26 mouse cellular contexts compared by ENCODE assay signal in the genomic region with DNA sequence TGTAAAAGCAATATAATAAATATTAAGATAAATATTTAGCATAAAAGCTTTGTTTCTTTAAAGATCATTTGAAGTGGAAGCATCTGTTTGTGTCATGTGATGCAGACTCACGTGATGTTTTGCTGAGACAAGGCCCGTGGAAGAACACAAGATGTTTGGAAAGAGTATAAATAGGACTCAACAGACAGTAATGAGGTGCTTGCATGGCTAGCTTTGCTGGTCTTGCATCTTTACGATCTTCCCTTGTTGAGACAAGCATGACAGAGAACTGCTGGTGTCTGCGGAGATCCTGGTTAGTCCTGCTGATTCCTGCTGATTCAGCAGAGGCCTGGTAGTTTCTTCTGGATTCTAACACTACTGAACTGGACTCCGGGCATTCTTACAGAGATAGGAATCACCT.
A peak's percentile ranks its signal among the peaks of the same experiment; 100 is the strongest.
DNase-seq lines count a peak whose midpoint lies in the region; ATAC-seq and TF ChIP-seq lines count a peak whose summit lies in the region.
"Had no signal": no experiment of that assay in that cellular context is flagged by ENCODE, and none has a peak within 500 bp of the region (broad histone marks: within the 10 kb centered on the region; RNA-seq: fewer than 3 reads in every experiment).

No protein-coding gene starts in this region.

- no peak for TF ChIP-seq RAD21 in CH12.LX (IDR thresholded peaks at IDR 0.05; ENCODE audit: low read depth, low read length)

- intact Hi-C loops in left cerebral cortex, postnatal 36 days (cut with DNase I): no loop called here

- H3K79me3 ChIP-seq in C2C12 (ENCODE audit: low read depth): no peaks in the 10 kb centered on the region

- no peaks in the 10 kb centered on the region for H3K27me3 ChIP-seq in lung, embryonic 15.5 days
- H3K27me3 ChIP-seq in C2C12 (ENCODE audit: control insufficient read depth, insufficient read depth, insufficient read length) (no peaks in the 10 kb centered on the region), CH12.LX (replicated peaks) (no peaks in the 10 kb centered on the region)
- no peaks in the 10 kb centered on the region for H3K27me3 ChIP-seq in intestine, embryonic 16.5 days (replicated peaks; ENCODE audit: control insufficient read depth, insufficient read depth, low read length)
- H3K27me3 ChIP-seq: forebrain, embryonic 13.5 days; heart, embryonic 13.5 days had no signal

- H3K4me1 ChIP-seq in lung, embryonic 15.5 days: no peaks in the 10 kb centered on the region
- H3K4me1 ChIP-seq in CH12.LX (ENCODE audit: control insufficient read depth in 1 of 2, insufficient read depth in 2 of 2): peaks cover 0 to 12% of the 10 kb centered on the region in 2 experiments; a peak in 2 of 4 replicates
- H3K4me1 ChIP-seq in intestine, embryonic 16.5 days (ENCODE audit: control insufficient read depth, insufficient read depth, low read length): no peaks in the 10 kb centered on the region
- H3K4me1 ChIP-seq: heart, embryonic 10.5 days; heart, embryonic 13.5 days had no signal

- TF ChIP-seq CTCF in C2C12 (IDR thresholded peaks at IDR 0.05; ENCODE audit: control insufficient read depth, insufficient read depth, insufficient read length): no peak
- TF ChIP-seq CTCF in CH12.LX (conservative IDR thresholded peaks at IDR 0.05 in 1 of 2, IDR thresholded peaks at IDR 0.05 in 1 of 2; ENCODE audit: low read depth in 2 of 2, low read length in 2 of 2): no peak

- H3K36me3 ChIP-seq in lung, embryonic 15.5 days: no peaks in the 10 kb centered on the region
- H3K36me3 ChIP-seq in C2C12 (ENCODE audit: control insufficient read depth, insufficient read depth): no peaks in the 10 kb centered on the region
- H3K36me3 ChIP-seq in CH12.LX (replicated peaks in 1 of 2; ENCODE audit: control insufficient read depth in 1 of 2, insufficient read depth in 1 of 2, low read length in 1 of 2): no peaks in the 10 kb centered on the region
- H3K36me3 ChIP-seq in intestine, embryonic 16.5 days (ENCODE audit: control insufficient read depth, insufficient read depth, low read length): no peaks in the 10 kb centered on the region
- H3K36me3 ChIP-seq: forebrain, embryonic 10.5 days; heart, embryonic 10.5 days; heart, embryonic 13.5 days had no signal

- no peaks in the 10 kb centered on the region for H3K9me3 ChIP-seq in lung, embryonic 15.5 days
- H3K9me3 ChIP-seq in CH12.LX (replicated peaks; ENCODE audit: low read length): no peaks in the 10 kb centered on the region
- H3K9me3 ChIP-seq in intestine, embryonic 16.5 days (ENCODE audit: control insufficient read depth, low read length): no peaks in the 10 kb centered on the region
- H3K9me3 ChIP-seq: forebrain, embryonic 10.5 days; forebrain, embryonic 13.5 days; heart, embryonic 10.5 days; heart, embryonic 13.5 days had no signal

- WGBS in lung, embryonic 15.5 days: 52% methylated on average over 5 of the region's 5 CpGs
- 59% methylated on average over 5 of the region's 5 CpGs for WGBS in intestine, embryonic 16.5 days

- dilution Hi-C loops in CH12.LX (cut with MboI; ENCODE audit: extremely low pct_ligation_motif_present, extremely low pct_unique_long_range_greater_than_20kb, low sequenced_read_pairs): no loop called here

- in situ Hi-C loops in CH12.LX (cut with MboI; ENCODE audit: low pct_ligation_motif_present, low pct_unique_long_range_greater_than_20kb, low sequenced_read_pairs): no loop called here

- ATAC-seq in lung, embryonic 15.5 days (ENCODE audit: borderline replicate concordance, extremely low read depth, low FRiP score, low TSS enrichment): peak; percentile 27; the same call in 1 of the 2 replicates
- no peak for ATAC-seq in intestine, embryonic 16.5 days
- ATAC-seq: forebrain, embryonic 13.5 days; forebrain, embryonic 16.5 days had no signal

- no peak overlapping the region for H3K4me2 ChIP-seq in lung, embryonic 15.5 days
- H3K4me2 ChIP-seq in CH12.LX (ENCODE audit: insufficient read depth, low read depth, poor library complexity, severe bottlenecking): no peak overlapping the region
- no peak overlapping the region for H3K4me2 ChIP-seq in intestine, embryonic 16.5 days (ENCODE audit: low read depth, low read length)
- H3K4me2 ChIP-seq: forebrain, embryonic 13.5 days; heart, embryonic 13.5 days; hindbrain, embryonic 14.5 days had no signal

- H3K79me2 ChIP-seq in C2C12 (ENCODE audit: control insufficient read depth, insufficient read depth) (no peaks in the 10 kb centered on the region), CH12.LX (replicated peaks; ENCODE audit: control insufficient read depth, extremely low read depth, insufficient read depth, poor library complexity, severe bottlenecking) (no peaks in the 10 kb centered on the region)

- TF ChIP-seq POLR2A in CH12.LX (IDR thresholded peaks at IDR 0.05; ENCODE audit: low read depth, low read length): no peak

- H3K4me3 ChIP-seq in lung, embryonic 15.5 days: no peak overlapping the region
- H3K4me3 ChIP-seq in C2C12 (ENCODE audit: insufficient read depth, poor library complexity, severe bottlenecking) (no peak overlapping the region), CH12.LX (replicated peaks in 1 of 3; ENCODE audit: low read depth in 2 of 3, low read length in 2 of 3, poor library complexity in 1 of 3) (no peak overlapping the region)
- no peak overlapping the region for H3K4me3 ChIP-seq in intestine, embryonic 16.5 days (ENCODE audit: low read length)
- H3K4me3 ChIP-seq: forebrain, embryonic 10.5 days; forebrain, embryonic 13.5 days; heart, adult 2 months; heart, embryonic 10.5 days; heart, embryonic 13.5 days had no signal

- no peak overlapping the region for H3K9ac ChIP-seq in lung, embryonic 15.5 days
- H3K9ac ChIP-seq in CH12.LX (ENCODE audit: insufficient read depth, low read depth): no peak overlapping the region
- no peak overlapping the region for H3K9ac ChIP-seq in intestine, embryonic 16.5 days (ENCODE audit: low read depth, low read length)
- H3K9ac ChIP-seq: forebrain, embryonic 13.5 days; heart, embryonic 13.5 days; hindbrain, embryonic 14.5 days had no signal

- no peak for DNase-seq in lung, adult 18-20 months
- DNase-seq in CH12.LX (ENCODE audit: extremely low read depth): no peak
- peak; percentile 10 for DNase-seq in lung, postnatal 10 days
- DNase-seq in left cerebral cortex, postnatal 36 days (ENCODE audit: low spot score in 2 of 2): no peak
- DNase-seq in urinary bladder, adult 2 months (ENCODE audit: low spot score): no peak
- DNase-seq: adrenal gland, adult 2 months; adrenal gland, postnatal 14 days; cerebellum, adult 11-12 months; cerebellum, adult 8-10 months; cerebellum, postnatal 10 days; cerebellum, postnatal 36 days; embryo, embryonic 11 days; gastrocnemius, postnatal 10 days; gastrocnemius, postnatal 36 days; heart, adult 2 months; heart, postnatal 14 days; heart, postnatal 4 days had no signal

- no peak overlapping the region for H3K27ac ChIP-seq in lung, embryonic 15.5 days
- H3K27ac ChIP-seq in CH12.LX (ENCODE audit: insufficient read depth, low read depth): no peak overlapping the region
- H3K27ac ChIP-seq in intestine, embryonic 16.5 days (ENCODE audit: low read length): no peak overlapping the region
- H3K27ac ChIP-seq: forebrain, embryonic 10.5 days; forebrain, embryonic 13.5 days; heart, adult 2 months; heart, embryonic 10.5 days; heart, embryonic 13.5 days; hindbrain, embryonic 14.5 days had no signal

- no peak for TF ChIP-seq EP300 in CH12.LX (IDR thresholded peaks at IDR 0.05; ENCODE audit: low read length)

- no peak overlapping the region for H3ac ChIP-seq in C2C12 (ENCODE audit: control insufficient read depth, insufficient read length, low read depth)

TF ChIP-seq in C2C12, 6 proteins besides CTCF, POLR2A, EP300 and RAD21:
- TF ChIP-seq MYOD1 (IDR thresholded peaks at IDR 0.05; ENCODE audit: control insufficient read depth, insufficient read length, low read depth) (no peak), CEBPB (IDR thresholded peaks at IDR 0.05; ENCODE audit: low read depth) (no peak), MAX (IDR thresholded peaks at IDR 0.05) (no peak), MYOG (IDR thresholded peaks at IDR 0.05; ENCODE audit: control insufficient read depth, extremely low read depth, insufficient read length) (no peak), USF1 (IDR thresholded peaks at IDR 0.05; ENCODE audit: low read depth) (peak; percentile 10), FOSL1 (IDR thresholded peaks at IDR 0.05; ENCODE audit: insufficient read depth, low read length, poor library complexity, severe bottlenecking) (no peak)

TF ChIP-seq in CH12.LX, 34 proteins besides CTCF, POLR2A, EP300 and RAD21:
- TF ChIP-seq MAFK (IDR thresholded peaks at IDR 0.05; ENCODE audit: insufficient replicate concordance, low read length) (peak; percentile 42; the same call in 1 of the 2 replicates), GABPA (IDR thresholded peaks at IDR 0.05; ENCODE audit: insufficient replicate concordance, low read depth, low read length) (no peak), MAX (IDR thresholded peaks at IDR 0.05; ENCODE audit: low read length) (no peak), RCOR1 (conservative IDR thresholded peaks at IDR 0.05; ENCODE audit: low read depth, low read length) (no peak), BHLHE40 (IDR thresholded peaks at IDR 0.05; ENCODE audit: low read depth, low read length) (0 out of 2 replicates have a peak, but pooled peaks have one; percentile 15), ZMIZ1 (IDR thresholded peaks at IDR 0.05; ENCODE audit: low read depth, low read length) (no peak), IRF4 (IDR thresholded peaks at IDR 0.05; ENCODE audit: low read depth, low read length) (no peak), KAT2A (IDR thresholded peaks at IDR 0.05; ENCODE audit: insufficient replicate concordance, low read length) (no peak), ETS1 (conservative IDR thresholded peaks at IDR 0.05; ENCODE audit: low read depth, low read length) (no peak)
